Mouse (Mus musculus) cerebellum, adult 9-11 months (tissue): Measurements from ENCODE around the gene Ifrd2.
A peak's percentile ranks its signal among the peaks of the same experiment; 100 is the strongest.

Source experiments
- DNase-seq: peaks from one replicate; pipeline ENCODE4 v3.0.0; 2022

The Ifrd2 gene

GRCm38 (mm10) chr9:107625351-107626128 lies 38.1 kb downstream of the Ifrd2 start:
- DNase-seq, result peak; percentile 41

GRCm38 (mm10) chr9:107626158-107626843 lies 38.9 kb downstream of the Ifrd2 start:
- peak; percentile 46 for DNase-seq

- peak; percentile 81 for DNase-seq
Measured at GRCm38 (mm10) chr9:107626844-107627277, 39.4 kb downstream of the Ifrd2 start.

GRCm38 (mm10) chr9:107627387-107628255 lies 40.2 kb downstream of the Ifrd2 start:
- peak; percentile 45 for DNase-seq

GRCm38 (mm10) chr9:107628721-107629410 lies 41.4 kb downstream of the Ifrd2 start:
- peak; percentile 52 for DNase-seq

- DNase-seq, result peak; percentile 43
Measured at GRCm38 (mm10) chr9:107629411-107629730, 41.9 kb downstream of the Ifrd2 start.

- DNase-seq, result peak; percentile 52
Measured at GRCm38 (mm10) chr9:107629901-107630425, 42.5 kb downstream of the Ifrd2 start.

- DNase-seq, result peak; percentile 68
Measured at GRCm38 (mm10) chr9:107630576-107630975, 43.1 kb downstream of the Ifrd2 start.

GRCm38 (mm10) chr9:107631311-107631826 lies 43.9 kb downstream of the Ifrd2 start:
- peak; percentile 42 for DNase-seq

- peak; percentile 46 for DNase-seq
Measured at GRCm38 (mm10) chr9:107631861-107632260, 44.4 kb downstream of the Ifrd2 start.

GRCm38 (mm10) chr9:107632478-107632877 lies 45.0 kb downstream of the Ifrd2 start:
- DNase-seq, result peak; percentile 74

- DNase-seq, result peak; percentile 69
Measured at GRCm38 (mm10) chr9:107633091-107633660, 45.7 kb downstream of the Ifrd2 start.

GRCm38 (mm10) chr9:107633661-107634405 lies 46.4 kb downstream of the Ifrd2 start:
- DNase-seq, result peak; percentile 69

GRCm38 (mm10) chr9:107634406-107635278 lies 47.2 kb downstream of the Ifrd2 start:
- DNase-seq, result peak; percentile 53

- peak; percentile 97 for DNase-seq
Measured at GRCm38 (mm10) chr9:107635279-107636028, 48.0 kb downstream of the Ifrd2 start, which contains the start of gene Gnai2. TSS of gene Gnai2 (minus strand) at chr9:107635367.

GRCm38 (mm10) chr9:107637070-107637469 lies 49.6 kb downstream of the Ifrd2 start:
- peak; percentile 42 for DNase-seq

- DNase-seq, result no peak
Measured at GRCm38 (mm10) chr9:107640257-107640772, 52.9 kb downstream of the Ifrd2 start.

GRCm38 (mm10) chr9:107641666-107642065 lies 54.2 kb downstream of the Ifrd2 start:
- no peak for DNase-seq
